Mouse (Mus musculus) hindbrain, embryonic 11.5 days (tissue): ENCODE data around the gene Dusp27. TPM values are rescaled to one million over a fixed set of nuclear protein-coding genes. Genes with fewer than 3 reads are reported as not detected.

Experiments
- ATAC-seq: fragments of 200-750 bp; cut with Nextera tagmentation; 2 replicates; pipeline ENCODE4 v1.8.0; 2017; ENCODE audit warnings: mild to moderate bottlenecking, moderate TSS enrichment, moderate library complexity; ENCODE audit not compliant: low FRiP score
- DNase-seq: peaks from one replicate; pipeline ENCODE4 v3.0.0-alpha.2; 2015; ENCODE audit warnings: low spot score
- H3K27ac ChIP-seq: fragments of 300-500 bp; sonication (generic); 2 replicates; pipeline ENCODE4 v1.5.1; 2014; ENCODE audit warnings: mild to moderate bottlenecking, low read depth, low read length
- H3K27me3 ChIP-seq: fragments of 300-500 bp; sonication (generic); 2 replicates; pipeline ENCODE4 v1.6.1; 2014; ENCODE audit warnings: mild to moderate bottlenecking, low read length, moderate library complexity, mixed read lengths; ENCODE audit not compliant: control insufficient read depth, insufficient read depth
- H3K36me3 ChIP-seq: fragments of 300-500 bp; sonication (generic); 2 replicates; pipeline ENCODE4 v1.6.1; 2014; ENCODE audit warnings: mild to moderate bottlenecking, low read length, moderate library complexity, mixed read lengths; ENCODE audit not compliant: control insufficient read depth, insufficient read depth
- H3K4me1 ChIP-seq: fragments of 300-500 bp; sonication (generic); replicated peaks from 2 replicates; pipeline ENCODE4 v1.6.1; 2014; ENCODE audit warnings: low read length, mixed read lengths; ENCODE audit not compliant: control insufficient read depth, insufficient read depth
- H3K4me2 ChIP-seq: fragments of 300-500 bp; sonication (generic); replicated peaks from 2 replicates; pipeline ENCODE4 v1.6.1; 2014; ENCODE audit warnings: mild to moderate bottlenecking, low read depth, low read length
- H3K4me3 ChIP-seq: fragments of 300-500 bp; sonication (generic); 2 replicates; pipeline ENCODE4 v1.5.1; 2014; ENCODE audit warnings: low read depth, low read length
- H3K9ac ChIP-seq: fragments of 300-500 bp; sonication (generic); 2 replicates; pipeline ENCODE4 v1.6.1; 2014; ENCODE audit warnings: low read depth, low read length
- H3K9me3 ChIP-seq: fragments of 300-500 bp; sonication (generic); 2 replicates; pipeline ENCODE4 v1.6.1; 2016; ENCODE audit warnings: low read length; ENCODE audit not compliant: control insufficient read depth
- WGBS: fragments of 180-500 bp; shearing (Covaris S2); extraction: QIAGEN DNeasy Blood & Tissue Kit; methylation state at CpG from one replicate; pipeline ENCODE4 v1.1.7; 2014; 5-methylcytosine and 5-hydroxymethylcytosine counted together
- polyA plus RNA-seq: library from polyadenylated mRNA; unstranded; fragments of >200 nt; fragmentation: Nextera tagmentation; extraction: Ambion mirVana; gene quantifications from 2 replicates; pipeline ENCODE4 v1.2.1, GENCODE M21; 2014

Gene Dusp27
- polyA plus RNA-seq, 1 experiment from 2014 or later, result 2.2 TPM

- no peak overlapping the region for H3K9ac ChIP-seq
- H3K27me3 ChIP-seq, result no peaks in the 10 kb centered on the region
- H3K4me1 ChIP-seq, result no peaks in the 10 kb centered on the region
- no peaks in the 10 kb centered on the region for H3K36me3 ChIP-seq
- no peak for ATAC-seq
- no peaks in the 10 kb centered on the region for H3K9me3 ChIP-seq
- WGBS, result 71% methylated on average over 2 of the region's 2 CpGs
- no peak overlapping the region for H3K4me3 ChIP-seq
- no peak overlapping the region for H3K27ac ChIP-seq
- H3K4me2 ChIP-seq, result no peak overlapping the region
- no peak for DNase-seq
Observed at GRCm38 (mm10) chr1:166067856-166068440, 59.8 kb downstream of the Dusp27 start.

GRCm38 (mm10) chr1:166063870-166064269, 63.9 kb downstream of the Dusp27 start:
- 90% methylated on average over 3 of the region's 3 CpGs for WGBS
- no peak overlapping the region for H3K4me3 ChIP-seq
- H3K27ac ChIP-seq, result no peak overlapping the region
- no peaks in the 10 kb centered on the region for H3K9me3 ChIP-seq
- H3K27me3 ChIP-seq, result no peaks in the 10 kb centered on the region
- H3K4me1 ChIP-seq, result no peaks in the 10 kb centered on the region
- no peak overlapping the region for H3K9ac ChIP-seq
- no peak overlapping the region for H3K4me2 ChIP-seq
- H3K36me3 ChIP-seq, result no peaks in the 10 kb centered on the region
- DNase-seq (no peak), ATAC-seq (no peak)

GRCm38 (mm10) chr1:166061532-166061931, 66.2 kb downstream of the Dusp27 start:
- ATAC-seq (no peak), DNase-seq (no peak)
- Histone ChIP-seq H3K4me1 (no peaks in the 10 kb centered on the region), H3K27ac (no peak overlapping the region), H3K9ac (no peak overlapping the region), H3K36me3 (no peaks in the 10 kb centered on the region), H3K4me3 (no peak overlapping the region), H3K4me2 (no peak overlapping the region), H3K27me3 (no peaks in the 10 kb centered on the region), H3K9me3 (no peaks in the 10 kb centered on the region)
- WGBS, result 64% methylated on average over 3 of the region's 3 CpGs

GRCm38 (mm10) chr1:166060406-166060805, 67.3 kb downstream of the Dusp27 start:
- Histone ChIP-seq H3K4me2 (no peak overlapping the region), H3K4me1 (0 out of 2 replicates have a peak, but pooled peaks cover 2% of the 10 kb centered on the region), H3K27ac (no peak overlapping the region), H3K9ac (no peak overlapping the region), H3K4me3 (no peak overlapping the region), H3K27me3 (no peaks in the 10 kb centered on the region), H3K36me3 (no peaks in the 10 kb centered on the region), H3K9me3 (no peaks in the 10 kb centered on the region)
- DNase-seq, result no peak
- ATAC-seq, result no peak
- WGBS, result 91% methylated on average over 1 of the region's 1 CpGs

- Histone ChIP-seq H3K4me3 (no peak overlapping the region), H3K4me1 (peaks cover 9% of the 10 kb centered on the region; the same call in 1 of the 2 replicates), H3K27ac (no peak overlapping the region), H3K4me2 (no peak overlapping the region), H3K27me3 (no peaks in the 10 kb centered on the region), H3K9ac (no peak overlapping the region), H3K36me3 (no peaks in the 10 kb centered on the region), H3K9me3 (no peaks in the 10 kb centered on the region)
- WGBS, result 28% methylated on average over 9 of the region's 9 CpGs
- peak; percentile 12 for DNase-seq
- peak; percentile 41; the same call in 1 of the 2 replicates for ATAC-seq
Observed at GRCm38 (mm10) chr1:166056098-166056756, 71.5 kb downstream of the Dusp27 start.

- no peaks in the 10 kb centered on the region for H3K9me3 ChIP-seq
- H3K4me2 ChIP-seq, result no peak overlapping the region
- H3K27me3 ChIP-seq, result no peaks in the 10 kb centered on the region
- no peak for DNase-seq
- H3K4me3 ChIP-seq, result no peak overlapping the region
- ATAC-seq, result no peak
- WGBS, result 41% methylated on average over 10 of the region's 10 CpGs
- H3K36me3 ChIP-seq, result no peaks in the 10 kb centered on the region
- no peak overlapping the region for H3K9ac ChIP-seq
- H3K4me1 ChIP-seq, result peaks cover 9% of the 10 kb centered on the region
- no peak overlapping the region for H3K27ac ChIP-seq
Observed at GRCm38 (mm10) chr1:166053285-166053955, 74.3 kb downstream of the Dusp27 start.

- Histone ChIP-seq H3K27ac (no peak overlapping the region), H3K9ac (no peak overlapping the region), H3K4me1 (peaks cover 15% of the 10 kb centered on the region), H3K4me3 (no peak overlapping the region), H3K9me3 (no peaks in the 10 kb centered on the region), H3K36me3 (no peaks in the 10 kb centered on the region), H3K4me2 (peak overlapping the region; percentile 73), H3K27me3 (peaks cover 9% of the 10 kb centered on the region; the same call in 1 of the 2 replicates)
- peak; percentile 66 for ATAC-seq
- DNase-seq, result peak; percentile 70
- 8% methylated on average over 11 of the region's 11 CpGs for WGBS
Observed at GRCm38 (mm10) chr1:166049046-166049827, 78.5 kb downstream of the Dusp27 start.

GRCm38 (mm10) chr1:166048230-166048911, 79.4 kb downstream of the Dusp27 start:
- DNase-seq (peak; percentile 64), ATAC-seq (no peak)
- no peak overlapping the region for H3K27ac ChIP-seq

More at GRCm38 (mm10) chr1:166048230-166048911, 79.4 kb downstream of the Dusp27 start:
- Histone ChIP-seq H3K4me3 (peak overlapping the region; percentile 29), H3K4me2 (peak overlapping the region; percentile 73), H3K9ac (peak overlapping the region; percentile 25; the same call in 1 of the 2 replicates), H3K36me3 (no peaks in the 10 kb centered on the region), H3K9me3 (no peaks in the 10 kb centered on the region), H3K4me1 (peaks cover 14% of the 10 kb centered on the region), H3K27me3 (peaks cover 9% of the 10 kb centered on the region; the same call in 1 of the 2 replicates)
- under 1% methylated on average over 23 of the region's 23 CpGs for WGBS
